8 mouse cellular contexts compared by ENCODE assay signal in the genomic region with DNA sequence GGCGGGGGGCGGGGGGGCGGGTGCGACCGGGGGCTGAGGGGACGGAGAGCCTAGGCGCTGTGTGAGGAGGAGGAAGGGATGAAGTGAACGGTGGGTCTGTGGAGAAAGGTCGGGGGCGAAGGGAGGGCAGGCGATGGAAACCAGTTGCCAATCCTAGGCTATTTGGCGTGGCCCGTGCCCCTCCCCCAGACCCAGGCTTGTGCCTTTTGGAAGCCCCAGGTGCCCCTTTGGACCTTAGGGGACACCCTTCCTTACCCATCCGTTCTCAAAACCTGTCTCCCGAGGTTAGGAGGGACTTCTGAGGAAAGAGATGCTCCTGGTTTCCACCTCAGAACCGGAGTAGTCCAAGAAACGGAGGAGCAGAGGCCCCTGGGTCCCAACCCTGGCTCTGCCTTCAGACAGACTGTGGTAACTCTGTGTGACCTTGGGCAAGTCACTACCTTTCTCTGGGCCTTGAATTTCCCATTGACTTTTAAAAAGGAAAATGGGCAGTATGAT. TPM values are rescaled to one million over a fixed set of nuclear protein-coding genes. Genes with fewer than 3 reads are reported as not detected.
DNase-seq lines count a peak whose midpoint lies in the region; ATAC-seq and TF ChIP-seq lines count a peak whose summit lies in the region.

Gene Fam186b, minus strand, starts transcription at position 405 of the 498 bp plus-strand sequence.

- peak within 1 kb of the TSS; percentile 73 for H3K4me3 ChIP-seq in embryonic facial prominence, embryonic 15.5 days (replicated peaks)
- peak within 1 kb of the TSS; percentile 68 for H3K4me3 ChIP-seq in hindbrain, embryonic 16.5 days (ENCODE audit: low read length)
- peak within 1 kb of the TSS; percentile 76 to 77 for H3K4me3 ChIP-seq in liver, embryonic 14.5 days (ENCODE audit: insufficient read depth in 1 of 2, low read depth in 2 of 2, low read length in 2 of 2)
- peak within 1 kb of the TSS; percentile 67 for H3K4me3 ChIP-seq in neural tube, embryonic 15.5 days (replicated peaks)

- no peaks in the 10 kb centered on the region for H3K27me3 ChIP-seq in embryonic facial prominence, embryonic 15.5 days
- H3K27me3 ChIP-seq in hindbrain, embryonic 16.5 days (replicated peaks; ENCODE audit: control insufficient read depth, insufficient read depth, low read length) = no peaks in the 10 kb centered on the region
- H3K27me3 ChIP-seq in liver, embryonic 14.5 days (ENCODE audit: control insufficient read depth, insufficient read depth, low read length) = no peaks in the 10 kb centered on the region
- H3K27me3 ChIP-seq in neural tube, embryonic 15.5 days (replicated peaks) = no peaks in the 10 kb centered on the region

- H3K36me3 ChIP-seq in embryonic facial prominence, embryonic 15.5 days = no peaks in the 10 kb centered on the region
- H3K36me3 ChIP-seq in hindbrain, embryonic 16.5 days (ENCODE audit: control insufficient read depth, insufficient read depth, low read length) = no peaks in the 10 kb centered on the region
- H3K36me3 ChIP-seq in liver, embryonic 14.5 days (replicated peaks; ENCODE audit: control insufficient read depth, insufficient read depth, low read depth) = no peaks in the 10 kb centered on the region
- H3K36me3 ChIP-seq in neural tube, embryonic 15.5 days = no peaks in the 10 kb centered on the region

- H3K9me3 ChIP-seq in embryonic facial prominence, embryonic 15.5 days (replicated peaks) = no peaks in the 10 kb centered on the region
- no peaks in the 10 kb centered on the region for H3K9me3 ChIP-seq in hindbrain, embryonic 16.5 days (ENCODE audit: control insufficient read depth, low read length)
- H3K9me3 ChIP-seq in liver, embryonic 14.5 days (ENCODE audit: control insufficient read depth, low read length) = no peaks in the 10 kb centered on the region
- H3K9me3 ChIP-seq in neural tube, embryonic 15.5 days (replicated peaks) = no peaks in the 10 kb centered on the region

- WGBS in embryonic facial prominence, embryonic 15.5 days = under 1% methylated on average over 17 of the region's 17 CpGs
- under 1% methylated on average over 11 of the region's 17 CpGs for WGBS in hindbrain, embryonic 16.5 days
- 2% methylated on average over 14 of the region's 17 CpGs for WGBS in liver, embryonic 14.5 days (ENCODE audit: insufficient replicate concordance)
- WGBS in neural tube, embryonic 15.5 days = under 1% methylated on average over 12 of the region's 17 CpGs

- H3K4me1 ChIP-seq in embryonic facial prominence, embryonic 15.5 days = peaks cover 17% of the 10 kb centered on the region; the same call in 1 of the 2 replicates
- H3K4me1 ChIP-seq in hindbrain, embryonic 16.5 days (ENCODE audit: control insufficient read depth, insufficient read depth, low read depth, low read length) = peaks cover 18% of the 10 kb centered on the region
- H3K4me1 ChIP-seq in liver, embryonic 14.5 days (replicated peaks; ENCODE audit: control insufficient read depth in 2 of 2, insufficient read depth in 2 of 2, low read length in 1 of 2) = peaks cover 0 to 10% of the 10 kb centered on the region in 2 experiments; a peak in 3 of 4 replicates
- peaks cover 28% of the 10 kb centered on the region for H3K4me1 ChIP-seq in neural tube, embryonic 15.5 days

- TF ChIP-seq CTCF in liver, embryonic 14.5 days (IDR thresholded peaks at IDR 0.05; ENCODE audit: low read depth) = no peak

- DNase-seq in retina, embryonic 14.5 days (ENCODE audit: low spot score) = peak; percentile 63
- no peak for DNase-seq in retina, postnatal 1 day
- DNase-seq in adrenal gland, postnatal 14 days = peak; percentile 66
- no peak for DNase-seq in liver, embryonic 14.5 days (ENCODE audit: low read depth in 3 of 3, low spot score in 3 of 3)
- DNase-seq in spleen, postnatal 36 days (ENCODE audit: low spot score in 2 of 2) = no peak

- peak within 1 kb of the TSS; percentile 93 for H3K27ac ChIP-seq in embryonic facial prominence, embryonic 15.5 days (replicated peaks)
- peak within 1 kb of the TSS; percentile 91 for H3K27ac ChIP-seq in hindbrain, embryonic 16.5 days (ENCODE audit: low read depth, low read length)
- no peak within 1 kb of the TSS for H3K27ac ChIP-seq in liver, embryonic 14.5 days
- H3K27ac ChIP-seq in neural tube, embryonic 15.5 days (replicated peaks) = peak within 1 kb of the TSS; percentile 91

- ATAC-seq in embryonic facial prominence, embryonic 15.5 days (ENCODE audit: insufficient number of reproducible peaks, low FRiP score, low TSS enrichment, low read depth) = no peak; the same call in 1 of the 2 replicates
- peak; percentile 28 for ATAC-seq in hindbrain, embryonic 16.5 days
- no peak for ATAC-seq in liver, embryonic 14.5 days (ENCODE audit: insufficient read depth)
- ATAC-seq in neural tube, embryonic 15.5 days (ENCODE audit: low FRiP score) = peak; percentile 56; the same call in 1 of the 2 replicates

- peak within 1 kb of the TSS; percentile 51 for H3K9ac ChIP-seq in embryonic facial prominence, embryonic 15.5 days
- H3K9ac ChIP-seq in hindbrain, embryonic 16.5 days (ENCODE audit: low read depth, low read length) = peak within 1 kb of the TSS; percentile 85
- peak within 1 kb of the TSS; percentile 53 for H3K9ac ChIP-seq in liver, embryonic 14.5 days (replicated peaks)
- peak within 1 kb of the TSS; percentile 82 for H3K9ac ChIP-seq in neural tube, embryonic 15.5 days (replicated peaks)

- TF ChIP-seq EP300 in liver, embryonic 14.5 days (IDR thresholded peaks at IDR 0.05; ENCODE audit: low read depth) = no peak

- peak within 1 kb of the TSS; percentile 73 for H3K4me2 ChIP-seq in embryonic facial prominence, embryonic 15.5 days (replicated peaks)
- H3K4me2 ChIP-seq in hindbrain, embryonic 16.5 days (ENCODE audit: low read length) = peak within 1 kb of the TSS; percentile 70
- peak within 1 kb of the TSS; percentile 84 for H3K4me2 ChIP-seq in liver, embryonic 14.5 days (ENCODE audit: low read depth)
- H3K4me2 ChIP-seq in neural tube, embryonic 15.5 days = peak within 1 kb of the TSS; percentile 72

RNA-seq across cellular contexts. Expression of gene Fam186b, which starts in this region (rescaled TPM):
- 2.0 and 2.8 TPM in 2 replicates for total RNA-seq in adrenal gland, postnatal 14 days (2021)
- 0.14 and 0.27 TPM in 2 replicates for polyA plus RNA-seq in embryonic facial prominence, embryonic 15.5 days (2015; fragmentation: Nextera tagmentation; extraction: Ambion mirVana)
- 0.85 and 1.2 TPM in 2 replicates for polyA plus RNA-seq in hindbrain, embryonic 16.5 days (2015; fragmentation: Nextera tagmentation; extraction: Ambion mirVana)
- 0.01 TPM in 2 replicates for polyA plus RNA-seq in liver, embryonic 14.5 days (2012; rRNA removed)
- 0.21 TPM in 1 of 2 replicates, not detected in the other for polyA plus RNA-seq in liver, embryonic 14.5 days (2014; fragmentation: Nextera tagmentation; extraction: Ambion mirVana)
- 0.73 and 0.97 TPM in 2 replicates for polyA plus RNA-seq in neural tube, embryonic 15.5 days (2015; fragmentation: Nextera tagmentation; extraction: Ambion mirVana)

Comparison
In these comparisons a context has a peak if more than half of its experiments do, and no peak if none do; other contexts are left out.
1. DNase-seq: peak in retina, embryonic 14.5 days (single experiment) and adrenal gland, postnatal 14 days (single experiment); none in retina, postnatal 1 day (single experiment), liver, embryonic 14.5 days (0 of 3) and spleen, postnatal 36 days (0 of 2).
2. Peak in ATAC-seq, H3K4me3 ChIP-seq, H3K27ac ChIP-seq, H3K9ac ChIP-seq and H3K4me2 ChIP-seq in neural tube, embryonic 15.5 days; RNA of the gene not detected or under 1 TPM.
3. Peak in every context shown above with its lines, with median percentiles within 50 percentile points of each other: H3K4me2 ChIP-seq, H3K4me3 ChIP-seq and H3K9ac ChIP-seq.